Mouse (Mus musculus) stomach, postnatal 0 days (tissue): ENCODE measurements around the gene Zfhx3. TPM values are rescaled to one million over a fixed set of nuclear protein-coding genes. Genes with fewer than 3 reads are reported as not detected.

Experiments
- ATAC-seq: fragments of 200-750 bp; cut with Nextera tagmentation; 2 replicates; pipeline ENCODE4 v1.8.0; 2017; ENCODE audit not compliant: low FRiP score, low TSS enrichment
- DNase-seq: peaks from one replicate; pipeline ENCODE4 v3.0.0-alpha.2; 2016; ENCODE audit warnings: low spot score
- H3K27ac ChIP-seq: fragments of 300-500 bp; sonication (generic); replicated peaks from 2 replicates; pipeline ENCODE4 v1.5.1; 2014; ENCODE audit warnings: mild to moderate bottlenecking, control low read depth
- H3K27me3 ChIP-seq: fragments of 300-500 bp; sonication (generic); 2 replicates; pipeline ENCODE4 v1.6.1; 2014; ENCODE audit warnings: low read length; ENCODE audit not compliant: control insufficient read depth, insufficient read depth
- H3K36me3 ChIP-seq: fragments of 300-500 bp; sonication (generic); 2 replicates; pipeline ENCODE4 v1.6.1; 2014; ENCODE audit warnings: low read length, mixed read lengths; ENCODE audit not compliant: control insufficient read depth, insufficient read depth
- H3K4me1 ChIP-seq: fragments of 300-500 bp; sonication (generic); replicated peaks from 2 replicates; pipeline ENCODE4 v1.6.1; 2014; ENCODE audit warnings: antibody characterized with exemption; ENCODE audit not compliant: control insufficient read depth, insufficient read depth
- H3K4me2 ChIP-seq: fragments of 300-500 bp; sonication (generic); replicated peaks from 2 replicates; pipeline ENCODE4 v1.6.1; 2014; ENCODE audit warnings: low read depth, mild to moderate bottlenecking, control low read depth, moderate library complexity
- H3K4me3 ChIP-seq: fragments of 300-500 bp; sonication (generic); 2 replicates; pipeline ENCODE4 v1.5.1; 2014; ENCODE audit warnings: low read depth, low read length, control low read depth
- H3K9ac ChIP-seq: fragments of 300-500 bp; sonication (generic); 2 replicates; pipeline ENCODE4 v1.6.1; 2014; ENCODE audit warnings: mild to moderate bottlenecking, low read length, control low read depth, mixed read lengths
- H3K9me3 ChIP-seq: fragments of 300-500 bp; sonication (generic); 2 replicates; pipeline ENCODE4 v1.6.1; 2016; ENCODE audit warnings: low read length; ENCODE audit not compliant: control insufficient read depth
- CTCF ChIP-seq: IDR thresholded peaks from 2 replicates; pipeline ENCODE4 v1.5.1; 2016; ENCODE audit warnings: antibody characterized with exemption, low read depth, mild to moderate bottlenecking, moderate library complexity
- EP300 ChIP-seq: optimal IDR thresholded peaks from 2 replicates; pipeline ENCODE3; 2016; ENCODE audit warnings: antibody characterized with exemption
- WGBS: fragments of 180-500 bp; shearing (Covaris S2); extraction: QIAGEN DNeasy Blood & Tissue Kit; methylation state at CpG from one replicate; pipeline ENCODE4 v1.1.7; 2014; 5-methylcytosine and 5-hydroxymethylcytosine counted together
- polyA plus RNA-seq: library from polyadenylated mRNA; unstranded; fragments of >200 nt; fragmentation: Nextera tagmentation; extraction: Ambion mirVana; gene quantifications from 2 replicates; pipeline ENCODE4 v1.2.1, GENCODE M21; 2015

Gene Zfhx3
- polyA plus RNA-seq, 1 experiment from 2014 or later = 4.6 TPM

DNA sequence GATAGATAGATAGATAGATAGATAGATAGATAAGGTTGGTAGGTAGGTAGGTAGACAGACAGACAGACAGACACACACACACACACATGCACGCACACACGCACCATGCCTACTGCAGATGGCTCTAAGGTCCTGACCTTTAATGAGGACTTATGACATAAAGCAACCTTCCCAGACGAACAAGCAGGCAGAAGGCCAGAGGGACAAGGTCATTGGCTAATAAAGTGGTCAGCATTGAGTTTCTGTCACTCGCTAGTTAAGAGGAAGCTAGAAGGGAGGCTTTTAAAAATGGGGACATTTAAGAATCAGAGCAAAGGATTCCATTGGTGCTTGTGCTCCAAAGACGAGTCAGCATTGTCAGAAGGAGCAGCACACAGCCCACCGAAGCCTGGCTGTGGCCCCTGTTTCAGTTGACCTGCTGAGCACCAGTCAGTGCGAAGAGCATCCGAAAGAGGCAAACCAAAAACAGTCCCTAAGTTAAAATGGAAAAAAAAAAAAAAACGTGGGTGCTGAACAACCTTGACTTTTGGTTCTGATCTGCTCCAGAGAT, 683.2 kb downstream of the Zfhx3 start:
- 75% methylated on average over 9 of the region's 9 CpGs for WGBS
- no peak for ATAC-seq

DNA sequence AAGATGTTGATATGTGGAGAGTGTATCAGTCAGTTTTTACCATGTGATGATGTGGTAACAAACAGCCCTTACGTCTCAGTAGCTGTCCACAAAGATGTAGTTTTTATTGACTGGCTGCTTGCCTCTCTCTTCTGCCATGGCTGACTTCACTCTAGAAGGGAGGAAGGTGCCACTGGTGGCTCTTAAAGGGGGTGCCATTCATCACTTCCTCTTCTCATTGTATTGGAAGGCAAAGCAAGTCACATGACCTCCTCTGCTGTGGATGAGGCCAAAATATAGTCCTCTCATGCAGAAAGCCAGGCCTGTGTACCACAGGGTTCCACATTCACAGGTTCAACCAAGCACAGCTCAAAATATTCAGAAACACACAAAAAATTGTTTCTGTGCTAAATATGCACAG, 688.6 kb downstream of the Zfhx3 start:
- H3K9ac ChIP-seq = no peak overlapping the region
- WGBS = 94% methylated on average over 1 of the region's 1 CpGs
- no peaks in the 10 kb centered on the region for H3K36me3 ChIP-seq
- no peaks in the 10 kb centered on the region for H3K27me3 ChIP-seq
- H3K4me3 ChIP-seq = no peak overlapping the region
- no peak for TF ChIP-seq EP300
- no peak for TF ChIP-seq CTCF
- no peak overlapping the region for H3K27ac ChIP-seq
- DNase-seq (no peak), ATAC-seq (no peak)
- H3K4me1 ChIP-seq = no peaks in the 10 kb centered on the region
- no peaks in the 10 kb centered on the region for H3K9me3 ChIP-seq
- H3K4me2 ChIP-seq = no peak overlapping the region

More for the DNA sequence above, 683.2 kb downstream of the Zfhx3 start:
- no peak for TF ChIP-seq EP300
- no peak for TF ChIP-seq CTCF
- no peaks in the 10 kb centered on the region for H3K36me3 ChIP-seq
- H3K27me3 ChIP-seq = no peaks in the 10 kb centered on the region
- no peaks in the 10 kb centered on the region for H3K4me1 ChIP-seq
- H3K9me3 ChIP-seq = no peaks in the 10 kb centered on the region
- H3K9ac ChIP-seq = no peak overlapping the region
- no peak overlapping the region for H3K4me2 ChIP-seq
- DNase-seq = no peak
- H3K27ac ChIP-seq = no peak overlapping the region
- H3K4me3 ChIP-seq = no peak overlapping the region

DNA sequence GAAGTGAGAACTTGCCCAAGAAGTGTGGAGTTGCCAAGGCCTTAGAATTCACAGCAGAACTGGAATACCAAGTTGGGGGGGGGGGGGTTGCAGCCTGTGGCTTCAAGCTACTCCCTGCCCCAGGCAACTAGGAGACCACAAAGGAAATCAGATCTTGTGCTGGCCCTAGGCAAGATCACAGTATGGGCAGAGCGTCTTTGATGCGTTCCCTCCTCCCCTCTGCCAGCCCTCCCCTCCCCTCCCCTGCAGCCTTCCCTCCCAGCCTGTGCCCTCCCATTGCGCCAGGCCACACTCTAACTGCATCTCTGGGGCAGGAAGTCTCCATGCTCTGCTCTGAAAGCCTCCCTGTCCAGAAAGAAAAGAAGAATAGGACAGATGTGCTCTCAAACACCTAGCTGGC, 691.8 kb downstream of the Zfhx3 start:
- Histone ChIP-seq H3K9me3 (no peaks in the 10 kb centered on the region), H3K4me1 (no peaks in the 10 kb centered on the region), H3K4me3 (no peak overlapping the region), H3K4me2 (no peak overlapping the region), H3K36me3 (no peaks in the 10 kb centered on the region), H3K27me3 (no peaks in the 10 kb centered on the region), H3K27ac (no peak overlapping the region), H3K9ac (no peak overlapping the region)
- TF ChIP-seq CTCF = no peak
- TF ChIP-seq EP300 = no peak
- DNase-seq = no peak
- WGBS = 82% methylated on average over 3 of the region's 3 CpGs
- ATAC-seq = no peak

DNA sequence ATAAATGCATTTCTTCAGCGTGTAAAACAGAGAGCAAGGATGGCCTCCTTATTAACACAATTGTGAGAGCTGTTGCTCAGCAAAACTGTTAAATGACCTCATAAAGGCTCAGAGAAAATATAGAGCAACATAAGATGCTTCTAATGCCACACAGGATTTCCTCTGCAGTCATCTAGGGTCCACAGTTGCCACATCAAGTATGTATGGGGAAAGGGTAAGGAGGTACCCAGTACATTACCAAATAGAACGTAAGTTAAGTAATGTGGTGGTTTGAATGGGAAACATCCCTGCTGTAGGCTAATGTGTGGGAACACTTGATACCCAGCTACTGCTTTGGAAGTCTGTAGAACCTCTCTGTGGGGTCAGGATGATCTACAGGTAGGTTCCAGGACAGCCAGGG, 695.4 kb downstream of the Zfhx3 start:
- TF ChIP-seq EP300 = no peak
- TF ChIP-seq CTCF = no peak
- no peak for DNase-seq
- H3K27me3 ChIP-seq = no peaks in the 10 kb centered on the region

DNA sequence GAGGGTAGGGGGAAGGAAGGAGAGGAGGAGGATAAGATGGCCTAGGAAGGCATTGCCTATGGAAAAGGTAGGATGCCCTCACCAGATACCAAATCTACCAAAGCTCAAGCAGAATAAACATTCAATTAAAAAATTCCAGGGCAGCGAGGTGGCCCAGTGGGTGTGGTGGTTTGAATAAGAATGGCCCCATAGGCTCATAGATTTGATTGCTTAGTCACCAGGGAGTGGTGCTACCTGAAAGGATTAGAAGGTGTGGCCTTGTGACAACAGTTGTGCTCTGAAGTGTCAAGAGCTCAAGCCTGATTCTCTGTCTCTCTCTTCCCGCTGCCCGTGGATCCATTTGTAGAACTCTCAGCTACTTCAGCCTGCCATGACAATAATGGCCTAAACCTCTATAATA, 703.2 kb downstream of the Zfhx3 start:
- TF ChIP-seq EP300 (no peak), CTCF (no peak)
- Histone ChIP-seq H3K4me2 (no peak overlapping the region), H3K4me3 (no peak overlapping the region), H3K9ac (no peak overlapping the region), H3K9me3 (no peaks in the 10 kb centered on the region), H3K27me3 (no peaks in the 10 kb centered on the region), H3K36me3 (no peaks in the 10 kb centered on the region), H3K4me1 (no peaks in the 10 kb centered on the region; the same call in 1 of the 2 replicates), H3K27ac (no peak overlapping the region)
- DNase-seq = peak; percentile 31
- WGBS = 46% methylated on average over 3 of the region's 3 CpGs
- ATAC-seq = peak; percentile 88

More for the DNA sequence above, 695.4 kb downstream of the Zfhx3 start:
- no peaks in the 10 kb centered on the region for H3K36me3 ChIP-seq
- H3K4me2 ChIP-seq = no peak overlapping the region
- no peaks in the 10 kb centered on the region for H3K9me3 ChIP-seq
- no peak overlapping the region for H3K27ac ChIP-seq
- H3K4me1 ChIP-seq = no peaks in the 10 kb centered on the region
- no peak for ATAC-seq
- H3K4me3 ChIP-seq = no peak overlapping the region
- no peak overlapping the region for H3K9ac ChIP-seq
- 93% methylated on average over 2 of the region's 2 CpGs for whole genome bisulfite sequencing

DNA sequence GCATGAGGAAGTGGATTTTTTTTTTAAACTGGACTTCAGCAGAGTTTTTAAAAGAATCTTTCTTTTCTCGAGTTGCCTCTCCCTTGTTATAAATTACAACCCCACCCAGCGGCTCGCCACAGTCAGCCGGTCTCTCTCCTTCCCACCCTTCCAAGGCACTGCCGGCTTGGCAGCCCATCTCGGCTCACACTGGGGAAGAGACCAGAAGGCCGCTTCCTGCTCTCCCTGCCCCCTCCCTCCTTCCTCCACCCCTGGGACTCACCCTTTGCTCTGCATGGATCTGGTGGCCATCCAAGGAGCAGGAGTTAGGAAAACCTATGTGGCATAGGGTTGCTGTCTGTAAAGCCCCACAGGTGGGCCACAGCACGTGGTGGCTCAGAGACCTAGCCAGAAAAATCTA, 705.1 kb downstream of the Zfhx3 start:
- Histone ChIP-seq H3K9me3 (no peaks in the 10 kb centered on the region), H3K4me3 (no peak overlapping the region), H3K9ac (no peak overlapping the region), H3K27me3 (no peaks in the 10 kb centered on the region), H3K27ac (no peak overlapping the region), H3K4me1 (no peaks in the 10 kb centered on the region; the same call in 1 of the 2 replicates), H3K4me2 (no peak overlapping the region), H3K36me3 (no peaks in the 10 kb centered on the region)
- WGBS = 14% methylated on average over 8 of the region's 8 CpGs
- TF ChIP-seq CTCF = no peak
- TF ChIP-seq EP300 = no peak
- ATAC-seq = 0 out of 2 replicates have a peak, but pooled peaks have one; percentile 51
- DNase-seq = peak; percentile 40
